Mouse (Mus musculus): Measurements from ENCODE around the gene 1500015O10Rik.

1500015O10Rik gene

DNA sequence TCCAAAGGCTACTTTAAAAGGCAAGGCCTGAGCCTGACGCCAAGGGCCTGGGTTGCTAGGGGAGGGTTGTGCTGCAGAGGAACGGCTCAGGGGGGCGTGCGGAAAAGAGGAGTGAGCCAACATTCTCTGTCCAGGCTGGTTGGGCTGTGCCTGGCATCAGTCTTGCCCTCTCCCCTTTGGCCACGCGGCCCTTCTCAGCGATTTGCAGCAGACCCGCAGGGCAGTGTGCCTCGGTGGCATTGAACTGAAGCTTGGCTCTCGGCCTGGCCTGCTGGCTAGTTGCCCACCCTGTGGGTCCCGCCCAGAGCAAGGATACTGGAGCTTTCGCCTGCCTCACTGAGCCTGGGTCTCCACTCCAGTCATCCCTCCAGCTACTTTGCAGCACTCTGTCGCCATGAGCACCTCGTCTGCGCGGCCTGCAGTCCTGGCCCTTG is at the start of gene 1500015O10Rik:
Gene 1500015O10Rik, plus strand, starts transcription at position 112 of the 434 bp plus-strand sequence.
- peak; percentile 87 to 89 for DNase-seq

DNA sequence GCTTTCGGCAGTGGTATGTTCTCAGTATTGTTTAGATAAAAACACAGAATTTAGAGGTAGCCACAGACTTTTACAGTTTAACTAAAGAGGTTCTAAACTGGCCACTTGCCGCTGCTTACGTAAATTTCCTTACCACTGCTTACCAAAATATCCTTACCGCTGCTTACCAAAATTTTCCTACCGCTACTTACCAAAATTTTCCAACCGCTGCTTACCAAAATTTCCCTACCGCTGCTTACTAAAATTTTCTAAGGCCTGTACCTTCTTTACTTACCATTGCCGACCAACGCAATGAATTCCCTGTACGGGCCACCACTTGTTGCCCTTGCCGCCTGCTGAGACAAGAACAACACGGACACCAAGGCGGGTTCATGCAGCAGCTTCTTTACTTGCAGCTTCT is 40.4 kb upstream of the 1500015O10Rik start:
- no peak for DNase-seq

DNA sequence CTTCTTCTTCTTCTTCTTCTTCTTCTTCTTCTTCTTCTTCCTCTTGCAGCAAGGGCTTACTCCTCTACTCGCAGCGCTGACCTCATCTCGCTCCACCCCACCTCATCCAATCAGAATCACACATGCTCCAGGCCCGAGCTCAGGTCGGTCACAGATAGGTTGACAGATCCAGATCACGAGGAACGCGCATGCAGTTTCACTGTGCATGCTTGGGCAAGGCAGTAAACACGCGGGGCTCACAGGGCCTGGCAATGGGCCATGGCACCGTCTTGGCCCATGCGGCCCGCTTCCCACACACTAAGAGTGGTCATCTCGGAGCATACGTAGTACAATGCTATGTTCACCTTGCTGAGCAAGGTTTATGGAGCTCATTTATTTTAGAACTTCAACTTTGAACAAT is 39.9 kb upstream of the 1500015O10Rik start:
- DNase-seq, result no peak

DNA sequence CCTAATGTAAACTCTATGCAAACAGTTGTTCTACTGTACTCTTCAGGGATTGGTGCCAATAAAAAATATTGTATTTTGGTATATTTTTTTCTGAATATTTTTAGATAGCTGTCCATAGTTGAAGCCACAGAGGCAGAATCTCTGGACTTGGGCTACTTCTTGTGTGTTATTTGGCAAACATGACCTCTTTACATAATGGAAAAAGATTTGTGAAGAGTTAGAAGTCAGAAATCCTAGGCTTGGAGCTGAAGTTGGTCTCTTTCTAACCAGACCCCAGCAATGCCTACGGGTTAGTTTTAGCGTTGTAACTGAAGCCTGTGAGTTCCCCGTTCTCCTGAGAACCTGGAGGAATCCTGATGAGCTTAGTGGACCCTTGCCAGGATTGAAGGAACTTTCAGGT is 36.3 kb upstream of the 1500015O10Rik start:
- DNase-seq, result peak; percentile 16 to 29

DNA sequence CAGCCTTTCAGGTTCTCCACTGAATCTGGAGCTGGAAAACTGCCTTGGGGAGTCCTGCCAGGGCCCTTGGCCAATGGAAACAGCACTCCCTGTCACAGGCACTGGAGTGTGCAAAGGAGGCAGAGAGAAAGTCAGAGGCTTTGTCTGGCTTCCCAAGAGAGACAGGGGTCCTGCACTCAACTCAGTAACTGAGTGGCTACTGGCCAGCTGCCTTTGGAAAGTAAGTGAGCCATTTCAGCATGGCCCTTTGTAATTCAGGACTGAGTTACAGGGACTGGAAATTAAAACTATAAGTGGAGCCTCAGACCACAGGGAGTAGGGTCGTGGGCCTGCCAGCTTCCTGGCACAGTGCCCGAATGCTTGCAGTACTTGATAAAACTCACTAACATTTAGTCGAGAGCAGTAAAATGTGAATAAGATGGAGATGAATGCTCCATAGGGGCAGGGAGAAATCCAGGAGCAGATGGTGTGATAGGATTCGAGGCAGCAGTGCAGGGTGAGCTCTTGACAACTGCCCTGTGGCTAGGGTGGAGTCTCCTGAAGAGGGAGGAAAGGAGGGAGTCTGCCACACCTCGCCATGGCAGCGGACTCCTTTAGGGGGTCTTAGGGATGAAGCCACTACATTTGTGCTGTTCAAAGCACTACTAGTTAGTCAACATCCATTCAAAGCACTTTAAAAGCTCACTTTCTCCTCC is 35.4 kb upstream of the 1500015O10Rik start:
- peak; percentile 97 to 98 for DNase-seq

DNA sequence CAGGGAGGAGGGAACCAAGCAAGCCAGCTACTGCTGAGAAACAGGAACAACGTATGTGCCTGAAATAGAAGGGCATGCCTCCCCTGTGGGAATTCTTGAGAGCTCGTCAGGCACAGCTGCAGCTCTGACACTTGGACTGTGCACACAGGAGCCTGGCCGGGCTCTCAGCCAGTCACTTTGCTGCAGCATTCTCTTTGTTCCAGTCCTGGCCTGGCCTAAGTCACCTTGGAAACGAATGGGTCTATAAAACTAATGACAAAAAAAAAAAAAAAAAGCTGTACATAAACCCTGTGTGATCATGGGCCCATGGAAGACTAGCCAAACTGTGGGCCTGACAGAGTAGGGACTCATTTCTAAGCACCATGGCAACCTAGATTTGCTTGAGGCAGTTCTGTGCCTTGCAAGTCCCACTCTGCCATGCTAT is 31.8 kb upstream of the 1500015O10Rik start:
- DNase-seq, result peak; percentile 21 to 41

DNA sequence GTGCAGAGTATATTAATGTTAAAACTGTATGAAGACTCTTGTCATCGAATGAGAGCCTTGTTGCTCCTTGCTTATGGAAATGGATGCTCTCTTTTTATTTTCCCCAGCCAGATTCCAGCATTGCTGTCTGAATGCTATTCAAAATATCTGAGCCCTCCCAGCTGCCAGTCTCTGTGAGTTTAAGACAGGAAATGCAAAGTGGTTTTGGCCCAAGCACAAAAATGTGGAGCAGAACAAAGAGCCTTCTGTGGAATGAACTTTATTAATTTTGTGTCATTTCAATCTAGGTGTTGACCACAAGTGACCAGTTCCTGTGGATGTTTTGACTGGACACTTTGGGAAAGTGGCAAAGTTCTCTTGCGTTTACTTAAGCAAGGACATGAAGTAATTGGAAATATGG is 15.6 kb upstream of the 1500015O10Rik start:
- no peak for DNase-seq

DNA sequence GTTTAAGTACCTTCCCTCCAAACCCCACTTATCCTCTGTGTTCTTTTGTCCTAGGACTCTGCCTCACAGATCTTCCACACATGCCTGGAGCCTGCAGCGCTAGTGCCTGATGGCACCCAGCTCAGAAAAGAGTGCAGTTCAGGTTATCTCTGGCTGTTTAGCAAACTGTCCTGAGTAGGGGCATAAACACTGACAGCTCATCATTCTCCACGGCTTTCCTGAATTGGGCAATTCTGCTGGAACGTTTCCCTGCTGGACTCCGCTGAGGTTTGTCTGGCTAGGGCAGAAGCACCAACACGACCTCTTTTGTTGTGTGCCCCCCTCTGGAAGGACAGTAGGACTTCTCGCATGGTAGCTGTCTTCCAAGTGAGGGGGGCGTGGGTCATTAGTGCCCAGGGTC is 12.4 kb upstream of the 1500015O10Rik start:
- DNase-seq, result no peak

DNA sequence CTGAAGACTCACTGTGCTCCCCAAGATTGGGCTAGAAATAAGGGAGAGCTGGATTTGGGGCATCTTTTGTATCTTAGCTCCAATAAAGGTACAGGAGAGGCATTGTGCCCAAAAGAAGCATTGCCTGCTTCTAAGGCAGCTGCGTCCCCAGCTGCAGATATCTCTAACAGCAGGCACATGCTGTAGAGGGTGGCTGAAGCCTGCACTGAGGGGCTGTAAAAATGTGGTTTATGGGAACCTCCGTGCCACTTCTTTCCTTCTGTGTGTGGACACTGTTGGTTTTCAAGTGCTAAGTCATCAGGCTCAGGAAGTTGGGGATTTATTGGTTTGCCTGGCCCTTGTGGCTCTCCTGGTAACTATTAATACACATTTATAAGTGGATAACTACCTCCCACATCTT is 11.6 kb upstream of the 1500015O10Rik start:
- DNase-seq, result no peak

DNA sequence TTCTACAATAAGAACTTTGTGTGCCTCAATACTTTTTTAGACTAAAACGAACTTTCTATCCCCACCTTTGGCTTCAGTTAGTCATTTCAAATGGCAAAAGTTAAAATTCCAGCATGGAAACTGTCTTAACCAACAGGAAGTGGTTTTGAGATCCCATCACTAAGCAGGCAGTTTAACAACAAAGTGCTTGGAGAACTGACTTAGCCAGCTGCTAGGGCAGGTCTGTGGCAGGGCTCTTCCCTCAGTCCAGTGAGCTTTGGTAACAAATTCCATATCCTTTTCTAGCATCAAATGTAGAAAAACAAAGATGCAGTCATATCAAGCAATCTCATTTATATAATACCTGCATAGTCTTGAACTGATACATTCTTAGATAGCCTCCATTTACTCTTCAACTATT is 7.9 kb upstream of the 1500015O10Rik start:
- DNase-seq, result no peak

DNA sequence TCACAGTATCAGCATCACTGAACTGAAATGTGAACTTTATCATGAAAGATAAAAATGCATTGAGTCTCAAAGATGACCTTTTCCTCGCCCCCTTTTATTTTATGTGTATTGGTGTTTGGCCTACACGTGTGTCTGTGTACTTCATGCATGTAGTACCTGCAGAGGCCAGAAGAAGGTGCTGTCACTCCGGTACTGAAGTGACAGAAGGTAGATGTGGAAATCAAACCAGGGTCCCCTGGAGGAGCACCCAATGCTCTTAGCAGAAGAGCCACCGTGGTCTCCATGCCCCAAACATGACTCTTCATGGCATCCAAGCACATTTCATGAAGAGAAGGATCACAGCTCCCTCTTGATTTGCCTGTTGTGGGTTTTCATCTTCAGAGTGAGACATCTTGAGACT is 1.7 kb downstream of the 1500015O10Rik start:
- peak in 1 of 2 experiments; percentile 20 for DNase-seq

DNA sequence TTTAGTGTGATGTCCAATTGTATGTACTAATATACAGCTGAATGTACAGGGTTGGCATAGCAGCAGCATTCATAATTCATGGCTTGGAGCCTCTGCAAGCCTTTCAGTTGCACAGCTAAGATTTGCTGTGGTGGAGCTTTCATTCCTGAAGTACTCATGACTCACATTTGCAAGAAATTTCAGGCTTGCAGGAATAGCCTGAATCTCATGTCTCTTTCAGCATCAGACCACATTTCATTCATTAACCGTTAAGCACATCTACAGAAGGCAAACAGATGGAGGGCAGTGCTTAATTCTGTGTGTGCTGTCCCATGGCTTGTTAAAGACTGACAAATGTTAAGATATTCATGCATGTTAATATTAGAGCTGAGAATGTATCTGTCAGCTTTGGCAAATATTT is 2.3 kb downstream of the 1500015O10Rik start:
- no peak for DNase-seq

DNA sequence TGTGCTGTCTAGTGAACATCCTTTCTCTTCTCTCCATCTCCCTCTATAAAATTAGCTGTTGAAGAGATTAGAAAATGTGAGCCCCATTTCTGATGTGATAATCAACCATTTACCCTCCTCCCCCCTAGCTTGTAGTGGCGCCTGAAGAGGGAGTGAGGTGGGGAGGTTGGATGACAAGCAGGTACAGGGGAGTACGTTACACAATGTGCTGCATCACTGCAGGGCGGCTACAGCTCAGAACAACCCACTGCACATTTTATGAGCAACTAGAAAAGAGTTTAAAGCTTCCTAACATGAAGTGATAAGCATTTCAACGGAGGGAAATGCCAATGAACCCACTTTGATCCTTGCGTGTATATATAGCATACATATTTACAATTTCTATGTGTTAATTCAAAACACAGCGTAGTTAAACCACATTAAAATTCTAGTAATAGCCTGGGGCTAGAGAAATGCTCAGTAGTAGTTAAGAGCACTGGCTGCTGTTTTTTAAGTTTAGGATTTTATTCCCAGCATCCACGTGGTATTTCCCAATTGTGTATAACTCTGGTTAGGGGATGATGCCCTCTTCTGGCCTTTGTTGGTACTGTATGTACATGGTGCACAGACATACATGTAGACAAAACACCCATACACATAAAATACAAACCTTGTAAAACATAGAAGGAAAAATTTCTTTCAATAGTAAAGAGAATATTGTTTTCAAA is 7.6 kb downstream of the 1500015O10Rik start:
- peak; percentile 81 to 89 for DNase-seq

DNA sequence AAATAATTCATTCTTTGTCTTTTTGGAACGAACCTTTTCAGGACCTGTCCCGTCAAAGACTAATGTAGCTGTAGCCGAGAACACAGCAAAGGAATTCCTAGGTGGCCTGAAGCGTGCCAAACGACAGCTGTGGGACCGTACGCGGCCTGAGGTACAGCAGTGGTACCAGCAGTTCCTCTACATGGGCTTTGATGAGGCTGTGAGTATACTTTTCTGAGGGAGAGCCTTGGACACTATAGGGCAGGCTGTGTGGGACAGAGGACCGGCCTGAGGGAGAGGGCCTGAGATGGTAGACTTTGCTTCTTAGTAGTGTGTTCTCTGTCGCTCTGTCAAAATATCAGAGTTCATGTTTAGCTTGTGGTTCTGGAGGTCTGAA is 8.1 kb downstream of the 1500015O10Rik start:
- DNase-seq, result no peak

DNA sequence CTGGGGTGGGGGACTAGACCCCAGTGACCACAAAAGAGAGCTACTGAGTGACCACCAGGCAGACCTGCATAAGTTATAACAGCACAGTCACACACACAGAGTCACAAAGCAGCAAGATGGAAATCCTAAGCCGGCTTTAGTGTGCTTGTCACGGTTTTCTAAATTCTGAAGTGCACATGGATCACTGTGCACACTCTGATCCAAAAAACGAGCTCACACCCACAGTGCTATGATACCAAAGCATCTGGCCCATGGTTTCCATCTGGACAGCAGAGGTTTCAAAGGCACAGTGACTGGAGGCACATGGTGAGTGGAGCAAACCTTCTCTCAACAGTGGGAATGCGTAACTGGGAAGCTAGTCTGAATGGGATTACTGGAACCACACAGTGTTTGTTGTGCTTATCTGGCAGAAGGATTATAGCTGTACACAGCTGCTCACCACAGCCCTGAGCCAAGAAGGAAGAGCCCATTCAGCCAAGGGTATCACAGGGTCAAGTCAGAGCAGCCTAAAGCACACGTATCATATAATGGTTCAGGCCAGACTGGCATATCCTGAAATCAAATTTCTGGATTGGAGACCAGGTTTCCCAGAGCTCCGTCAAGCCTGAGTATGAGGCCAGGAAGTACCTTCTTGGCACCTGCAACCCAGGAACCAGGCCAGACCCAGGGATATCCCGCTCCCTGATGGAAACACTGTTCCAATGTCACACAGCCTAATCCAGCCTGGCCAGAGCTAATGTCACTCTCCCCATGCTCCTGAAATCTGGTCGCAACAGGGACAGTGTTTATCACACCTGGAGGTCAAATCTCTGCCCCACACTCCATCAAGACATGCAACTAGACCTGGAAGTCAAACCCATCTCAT is 24.3 kb downstream of the 1500015O10Rik start:
- peak; percentile 76 to 77 for DNase-seq

DNA sequence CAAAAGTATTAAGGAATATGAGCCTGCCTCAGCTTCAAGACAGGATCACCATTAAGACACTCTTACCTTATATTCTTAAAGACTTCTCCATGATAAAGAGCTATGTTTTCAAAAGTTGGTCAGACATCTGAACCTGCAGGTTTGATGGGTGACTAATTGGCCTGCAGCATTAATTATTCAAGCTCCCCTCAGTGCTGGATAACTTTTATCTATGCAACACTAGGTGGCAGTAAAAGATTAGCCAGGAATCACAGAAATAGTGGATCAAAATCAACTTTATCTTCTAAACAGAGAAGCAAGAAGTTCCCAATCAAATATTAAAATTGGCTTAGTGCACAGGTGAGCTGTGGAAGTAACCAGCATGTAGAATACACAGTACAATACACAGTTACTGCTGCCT is 29.7 kb downstream of the 1500015O10Rik start:
- DNase-seq, result no peak

DNA sequence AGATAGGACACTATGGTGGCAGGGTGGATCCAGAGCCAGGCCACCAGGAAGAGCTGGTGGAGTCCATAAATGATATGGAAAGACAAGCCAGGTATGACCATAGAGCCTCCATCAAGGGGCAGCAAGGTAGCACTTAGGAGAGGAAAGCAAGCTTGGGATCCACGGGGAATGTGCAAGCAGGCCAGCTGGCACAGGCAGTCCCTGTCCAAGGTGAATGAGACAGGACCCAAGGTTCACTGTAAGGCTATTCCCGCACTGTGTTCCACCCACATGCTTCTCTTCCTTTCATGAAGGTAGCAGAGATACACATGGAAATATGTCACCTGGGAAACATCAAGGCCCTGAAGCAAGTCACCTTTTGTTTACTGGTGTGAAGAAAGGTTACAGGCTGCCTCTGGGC is 34.1 kb downstream of the 1500015O10Rik start:
- DNase-seq, result no peak

DNA sequence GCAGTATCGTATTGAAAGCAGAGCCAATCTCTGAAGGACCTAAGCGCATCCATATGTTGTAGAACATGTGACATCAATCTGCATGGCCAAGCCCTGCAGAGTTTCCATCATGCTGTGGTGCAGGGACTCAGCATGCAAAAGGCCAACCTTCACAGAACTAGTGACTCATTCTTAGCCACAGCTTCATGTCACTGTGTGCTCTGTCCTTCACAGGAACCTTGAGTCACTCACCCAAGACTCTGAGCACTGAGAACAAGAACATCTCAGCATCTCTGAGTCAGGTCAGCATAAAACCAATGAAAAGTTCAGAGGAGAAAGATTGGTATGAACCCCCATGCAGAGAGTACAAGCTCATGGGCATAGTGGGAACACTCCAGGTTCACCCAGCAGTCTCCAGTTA is 35.9 kb downstream of the 1500015O10Rik start:
- no peak for DNase-seq

DNA sequence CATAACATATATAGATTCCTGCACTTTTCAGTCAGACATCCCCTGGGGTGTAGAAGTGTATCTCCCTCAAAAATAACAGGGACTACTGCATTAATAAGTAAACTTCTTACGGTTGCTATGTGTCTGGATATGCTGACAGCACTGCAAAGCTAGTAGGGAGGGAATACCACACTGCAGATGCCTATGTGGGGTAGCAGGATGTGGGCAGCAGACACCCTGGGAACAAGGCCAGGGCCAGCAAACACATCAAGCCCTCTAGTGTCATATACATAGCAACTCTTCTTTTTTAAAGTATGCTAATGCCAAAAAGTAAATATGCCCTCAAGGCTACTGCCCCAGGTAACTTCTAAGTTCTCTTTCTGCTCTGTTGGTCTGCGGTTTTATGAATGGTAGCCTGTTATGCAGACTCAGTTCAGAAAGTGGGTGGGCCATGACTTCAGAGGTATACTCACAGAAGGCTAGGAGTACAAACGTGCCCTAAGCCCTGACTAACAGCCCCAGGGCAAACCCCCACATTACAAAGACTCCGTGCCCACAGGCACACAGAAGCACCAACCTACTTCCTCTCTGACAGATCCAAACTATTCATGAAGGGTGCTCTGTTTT is 38.1 kb downstream of the 1500015O10Rik start:
- DNase-seq, result no peak

DNA sequence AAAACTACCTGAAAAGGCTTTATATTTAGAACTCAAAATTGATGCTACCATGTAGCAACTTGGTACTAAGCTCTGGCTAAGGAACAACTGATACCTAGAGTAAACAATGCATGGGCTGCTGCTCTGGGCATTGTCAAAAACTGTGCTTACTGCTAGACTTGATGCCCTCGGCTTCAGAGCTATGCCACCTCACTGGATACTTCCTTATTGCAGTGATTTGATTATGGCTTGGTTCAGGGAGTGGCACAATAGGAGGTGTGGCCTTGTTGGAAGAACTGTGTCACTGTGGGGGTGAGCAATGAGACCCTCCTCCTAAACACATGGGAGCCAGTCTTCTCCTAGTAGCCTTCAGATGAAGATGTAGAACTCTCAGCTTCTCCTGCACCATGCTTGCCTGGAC is 38.9 kb downstream of the 1500015O10Rik start:
- no peak for DNase-seq

DNA sequence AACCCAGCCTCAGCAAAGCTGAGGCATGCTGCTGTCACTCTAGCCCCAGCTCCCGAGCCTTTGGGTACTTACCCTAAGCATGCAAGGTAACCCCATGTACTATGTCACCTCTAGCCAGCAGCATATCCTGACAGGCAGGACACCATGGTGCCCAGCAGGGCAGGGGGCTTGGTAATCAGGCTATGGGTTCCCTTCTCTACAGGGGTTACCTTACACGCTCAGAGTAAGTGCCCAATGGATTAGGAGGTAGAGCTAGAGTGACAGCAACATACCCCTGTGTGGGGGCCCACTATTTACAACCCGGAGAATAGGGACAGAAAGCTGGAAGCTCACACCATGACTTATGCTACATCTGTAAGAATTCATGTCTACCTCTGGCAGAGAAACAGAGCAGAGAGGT is 39.6 kb downstream of the 1500015O10Rik start:
- no peak for DNase-seq

DNA sequence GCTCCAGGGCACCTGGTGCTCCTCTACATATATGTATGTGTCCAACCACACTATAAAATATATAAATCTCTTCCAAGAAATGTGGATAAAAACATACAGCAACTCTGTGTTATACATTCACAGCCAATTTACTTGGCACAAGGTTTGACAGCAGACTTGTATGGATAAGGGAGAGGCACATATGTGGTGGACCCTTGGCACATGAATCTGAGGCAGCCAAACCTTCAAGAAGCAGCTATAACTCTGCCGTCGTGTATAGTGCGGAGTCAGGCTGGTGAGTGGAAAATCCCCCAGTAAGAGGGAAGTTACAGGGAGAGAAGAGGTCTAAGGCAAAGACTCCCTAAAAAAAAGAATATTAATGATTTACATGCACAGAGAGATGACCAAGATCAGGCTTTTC is 42.3 kb downstream of the 1500015O10Rik start:
- no peak for DNase-seq

DNA sequence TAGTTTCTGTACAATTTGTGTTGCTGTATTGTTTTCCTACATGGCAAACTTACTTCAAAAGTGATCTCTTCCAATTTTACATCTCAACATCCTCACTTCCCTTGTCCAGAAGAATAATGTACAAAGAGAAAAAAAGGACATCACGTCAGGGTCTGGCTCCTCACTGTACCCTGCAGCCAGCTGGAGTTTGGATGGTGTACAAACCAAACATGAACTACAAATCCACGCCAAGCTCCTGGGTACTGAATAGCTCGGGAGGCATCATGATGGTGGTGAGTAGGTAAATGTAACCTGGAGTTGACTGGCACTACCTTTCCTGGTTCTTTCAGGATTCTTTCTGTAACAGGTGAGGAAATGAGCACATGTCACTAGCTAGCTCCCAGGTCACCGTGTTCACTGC is 43.7 kb downstream of the 1500015O10Rik start:
- peak; percentile 31 to 54 for DNase-seq
